Mouse (Mus musculus) limb, embryonic 14.5 days (tissue): ENCODE data around the gene Zfp831. TPM values are rescaled to one million over a fixed set of nuclear protein-coding genes. Genes with fewer than 3 reads are reported as not detected.

ENCODE experiments used
- ATAC-seq: fragments of 200-750 bp; cut with Nextera tagmentation; 2 replicates; pipeline ENCODE4 v1.8.0; 2017; ENCODE audit warnings: low read depth, moderate number of reproducible peaks, moderate TSS enrichment; ENCODE audit not compliant: low FRiP score
- DNase-seq: peaks from one replicate; pipeline ENCODE4 v3.0.0-alpha.2; 2015; ENCODE audit warnings: low spot score
- H3K27ac ChIP-seq: fragments of 300-500 bp; sonication (generic); replicated peaks from 2 replicates; pipeline ENCODE4 v1.5.1; 2014; ENCODE audit warnings: low read depth, mild to moderate bottlenecking, low read length, moderate library complexity, mixed read lengths
- H3K27me3 ChIP-seq: fragments of 300-500 bp; sonication (generic); 2 replicates; pipeline ENCODE4 v1.6.1; 2014; ENCODE audit warnings: low read length, mixed read lengths; ENCODE audit not compliant: control insufficient read depth, insufficient read depth
- H3K36me3 ChIP-seq: fragments of 300-500 bp; sonication (generic); 2 replicates; pipeline ENCODE4 v1.6.1; 2014; ENCODE audit warnings: mild to moderate bottlenecking, low read length, moderate library complexity, mixed read lengths; ENCODE audit not compliant: control insufficient read depth, insufficient read depth
- H3K4me1 ChIP-seq: fragments of 300-500 bp; sonication (generic); 2 replicates; pipeline ENCODE4 v1.6.1; 2014; ENCODE audit warnings: antibody characterized with exemption, low read length, mixed read lengths; ENCODE audit not compliant: control insufficient read depth, insufficient read depth
- H3K4me2 ChIP-seq: fragments of 300-500 bp; sonication (generic); replicated peaks from 2 replicates; pipeline ENCODE4 v1.6.1; 2014; ENCODE audit warnings: low read depth, mild to moderate bottlenecking, low read length, moderate library complexity; ENCODE audit not compliant: severe bottlenecking
- H3K4me3 ChIP-seq: fragments of 300-500 bp; sonication (generic); replicated peaks from 2 replicates; pipeline ENCODE4 v1.5.1; 2014; ENCODE audit warnings: low read length
- H3K9ac ChIP-seq: fragments of 300-500 bp; sonication (generic); 2 replicates; pipeline ENCODE4 v1.6.1; 2014; ENCODE audit warnings: mild to moderate bottlenecking, low read depth, low read length, moderate library complexity; ENCODE audit not compliant: severe bottlenecking
- H3K9me3 ChIP-seq: fragments of 300-500 bp; sonication (generic); 2 replicates; pipeline ENCODE4 v1.6.1; 2016; ENCODE audit warnings: low read length; ENCODE audit not compliant: control insufficient read depth
- POLR2A ChIP-seq: fragments of 200-500 bp; IDR thresholded peaks from 2 replicates; pipeline ENCODE4 v1.8.0; 2012; ENCODE audit warnings: inconsistent platforms, mild to moderate bottlenecking, moderate library complexity, borderline replicate concordance; ENCODE audit not compliant: insufficient read depth, insufficient read length; ENCODE audit errors: extremely low read depth
- WGBS: fragments of 180-500 bp; shearing (Covaris S2); extraction: QIAGEN DNeasy Blood & Tissue Kit; methylation state at CpG from one replicate; pipeline ENCODE4 v1.1.7; 2014; 5-methylcytosine and 5-hydroxymethylcytosine counted together
- polyA plus RNA-seq, 2 experiments: library from polyadenylated mRNA; depleted of rRNA in 1 of 2; stranded (reverse) in 1 of 2; unstranded in 1 of 2; fragments of >200 nt; fragmentation: Nextera tagmentation in 1 of 2; extraction: Ambion mirVana in 1 of 2; gene quantifications; 2 replicates each; pipeline versions ENCODE4 v1.2.1 to v1.2.3; 2012 to 2014

The Zfp831 gene
- polyA plus RNA-seq, 2 experiments, result 0.03 to 0.04 TPM

DNA sequence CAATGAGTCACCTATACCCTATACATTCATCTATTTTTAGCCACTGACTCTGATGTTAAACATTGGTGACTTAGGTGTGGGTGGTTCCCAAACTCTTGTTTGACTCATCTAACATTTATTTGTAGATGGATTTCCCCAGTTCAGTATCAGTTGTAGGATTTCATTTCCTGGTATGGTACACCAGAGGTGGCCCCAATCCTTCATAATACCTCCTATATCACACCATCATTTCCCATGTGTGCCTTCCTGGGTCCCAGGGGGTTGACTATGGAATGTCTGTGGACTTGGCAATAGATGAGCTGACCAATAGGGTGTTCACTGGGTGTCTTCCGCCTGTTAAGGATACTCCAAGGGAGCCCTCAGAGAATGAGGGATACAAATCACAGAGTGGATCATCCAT, 109.9 kb downstream of the Zfp831 start:
- Histone ChIP-seq H3K9me3 (no peaks in the 10 kb centered on the region), H3K27me3 (no peaks in the 10 kb centered on the region), H3K9ac (no peak overlapping the region), H3K4me2 (no peak overlapping the region), H3K27ac (no peak overlapping the region), H3K4me3 (no peak overlapping the region), H3K36me3 (no peaks in the 10 kb centered on the region), H3K4me1 (0 out of 2 replicates have a peak, but pooled peaks cover 3% of the 10 kb centered on the region)
- no peak for TF ChIP-seq POLR2A
- DNase-seq (no peak), ATAC-seq (no peak)
- WGBS, result 90% methylated on average over 1 of the region's 1 CpGs

DNA sequence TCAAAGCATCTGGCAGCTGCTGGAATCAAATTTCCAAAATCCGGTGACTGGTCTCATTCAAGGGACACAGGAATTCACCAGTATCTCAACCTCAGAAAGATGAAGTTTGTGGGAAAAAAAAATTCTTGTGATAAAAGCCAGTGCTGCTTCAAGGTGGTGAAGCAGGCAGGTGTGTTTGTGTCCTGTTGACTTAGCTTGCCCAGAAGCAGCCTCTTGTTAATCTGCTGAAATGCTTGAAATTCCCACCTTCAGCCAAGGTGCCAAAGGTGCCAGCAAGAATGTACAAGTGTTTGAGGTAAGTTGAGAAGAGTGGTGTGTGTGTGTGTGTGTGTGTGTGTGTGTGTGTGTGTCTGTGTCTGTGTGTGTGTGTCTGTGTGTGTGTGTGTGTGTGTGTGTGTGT, 110.9 kb downstream of the Zfp831 start:
- TF ChIP-seq POLR2A, result no peak
- WGBS, result 27% methylated on average over 1 of the region's 1 CpGs
- H3K27me3 ChIP-seq, result no peaks in the 10 kb centered on the region
- H3K9me3 ChIP-seq, result no peaks in the 10 kb centered on the region
- ATAC-seq (no peak), DNase-seq (no peak)
- no peak overlapping the region for H3K27ac ChIP-seq
- H3K4me1 ChIP-seq, result 0 out of 2 replicates have a peak, but pooled peaks cover 3% of the 10 kb centered on the region
- no peak overlapping the region for H3K4me2 ChIP-seq
- no peak overlapping the region for H3K4me3 ChIP-seq
- H3K36me3 ChIP-seq, result no peaks in the 10 kb centered on the region
- no peak overlapping the region for H3K9ac ChIP-seq

DNA sequence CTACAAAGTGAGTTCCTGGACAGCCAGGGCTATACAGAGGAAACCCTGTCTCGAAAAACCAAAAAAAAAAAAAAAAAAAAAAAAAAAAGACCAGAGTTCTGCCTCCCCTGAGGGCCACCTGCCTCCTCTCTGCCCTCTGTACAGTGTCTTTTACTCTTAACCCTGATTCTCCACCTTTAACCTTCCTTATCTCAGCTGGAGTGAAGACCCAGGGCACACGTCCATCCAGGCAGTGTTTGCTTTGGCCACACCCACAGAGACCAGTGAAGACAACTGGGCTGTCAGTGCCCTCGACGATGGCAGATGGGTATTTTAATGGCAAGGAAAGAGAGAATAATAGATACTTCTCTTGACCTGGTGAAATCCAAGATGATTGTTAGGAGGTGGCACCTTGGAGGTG, 115.9 kb downstream of the Zfp831 start:
- no peaks in the 10 kb centered on the region for H3K9me3 ChIP-seq
- no peak overlapping the region for H3K9ac ChIP-seq
- no peak for DNase-seq
- no peaks in the 10 kb centered on the region for H3K27me3 ChIP-seq
- no peak for ATAC-seq
- H3K4me1 ChIP-seq, result peaks cover 25% of the 10 kb centered on the region
- 91% methylated on average over 3 of the region's 4 CpGs for WGBS
- H3K4me3 ChIP-seq, result no peak overlapping the region
- no peak overlapping the region for H3K27ac ChIP-seq
- H3K4me2 ChIP-seq, result no peak overlapping the region
- H3K36me3 ChIP-seq, result no peaks in the 10 kb centered on the region
- no peak for TF ChIP-seq POLR2A

Other genes with a start within 250 kb of the Zfp831 start
- gene Nelfcd, start 227.7 kb upstream of the Zfp831 start, polyA plus RNA-seq (2012; rRNA removed), result 118 and 132 TPM in 2 replicates
- 109 and 119 TPM in 2 replicates for gene Nelfcd, start 227.7 kb upstream of the Zfp831 start, polyA plus RNA-seq (2014; fragmentation: Nextera tagmentation; extraction: Ambion mirVana)
- gene Ctsz, start 204.5 kb upstream of the Zfp831 start, polyA plus RNA-seq (2012; rRNA removed), result 201 and 206 TPM in 2 replicates
- gene Ctsz, start 204.5 kb upstream of the Zfp831 start, polyA plus RNA-seq (2014; fragmentation: Nextera tagmentation; extraction: Ambion mirVana), result 218 and 221 TPM in 2 replicates
- 1.3 and 2.7 TPM in 2 replicates for gene Tubb1, start 192.8 kb upstream of the Zfp831 start, polyA plus RNA-seq (2012; rRNA removed)
- 1.5 and 1.8 TPM in 2 replicates for gene Tubb1, start 192.8 kb upstream of the Zfp831 start, polyA plus RNA-seq (2014; fragmentation: Nextera tagmentation; extraction: Ambion mirVana)
- gene Atp5e, start 179.4 kb upstream of the Zfp831 start, polyA plus RNA-seq (2012; rRNA removed), result 296 and 431 TPM in 2 replicates
- 878 and 889 TPM in 2 replicates for gene Atp5e, start 179.4 kb upstream of the Zfp831 start, polyA plus RNA-seq (2014; fragmentation: Nextera tagmentation; extraction: Ambion mirVana)
- 74.0 and 89.5 TPM in 2 replicates for gene Prelid3b, start 170.5 kb upstream of the Zfp831 start, polyA plus RNA-seq (2012; rRNA removed)
- gene Prelid3b, start 170.5 kb upstream of the Zfp831 start, polyA plus RNA-seq (2014; fragmentation: Nextera tagmentation; extraction: Ambion mirVana), result 108 and 112 TPM in 2 replicates
- gene Edn3, start 117.1 kb downstream of the Zfp831 start, polyA plus RNA-seq (2012; rRNA removed), result 13.6 TPM in 2 replicates
- 21.5 and 22.9 TPM in 2 replicates for gene Edn3, start 117.1 kb downstream of the Zfp831 start, polyA plus RNA-seq (2014; fragmentation: Nextera tagmentation; extraction: Ambion mirVana)